Mouse (Mus musculus): ENCODE results near the gene Rhbdd2.

Rhbdd2 gene

GRCm38 (mm10) chr5:135645330-135645729 is 12.9 kb downstream of the Rhbdd2 start:
- no peak for DNase-seq (ENCODE audit: low spot score in 2 of 2)

GRCm38 (mm10) chr5:135646038-135646437 is 13.6 kb downstream of the Rhbdd2 start:
- DNase-seq (ENCODE audit: low spot score in 2 of 2) = no peak

- no peak for DNase-seq (ENCODE audit: low spot score in 2 of 2)
Measured at GRCm38 (mm10) chr5:135648461-135649308, 16.3 kb downstream of the Rhbdd2 start.

GRCm38 (mm10) chr5:135649309-135649633 is 16.9 kb downstream of the Rhbdd2 start:
- DNase-seq (ENCODE audit: low spot score in 2 of 2) = no peak

GRCm38 (mm10) chr5:135651536-135651935 is 19.1 kb downstream of the Rhbdd2 start:
- no peak for DNase-seq (ENCODE audit: low spot score in 2 of 2)

GRCm38 (mm10) chr5:135653209-135653608 is 20.8 kb downstream of the Rhbdd2 start:
- DNase-seq (ENCODE audit: low spot score in 2 of 2) = no peak

- no peak for DNase-seq (ENCODE audit: low spot score in 2 of 2)
Measured at GRCm38 (mm10) chr5:135656046-135656445, 23.6 kb downstream of the Rhbdd2 start.

- DNase-seq (ENCODE audit: low spot score in 2 of 2) = no peak
Measured at GRCm38 (mm10) chr5:135657128-135657527, 24.7 kb downstream of the Rhbdd2 start.

- DNase-seq (ENCODE audit: low spot score in 2 of 2) = no peak
Measured at GRCm38 (mm10) chr5:135657703-135658373, 25.4 kb downstream of the Rhbdd2 start.

- DNase-seq (ENCODE audit: low spot score in 2 of 2) = no peak
Measured at GRCm38 (mm10) chr5:135659956-135660355, 27.5 kb downstream of the Rhbdd2 start.

- DNase-seq (ENCODE audit: low spot score in 2 of 2) = no peak
Measured at GRCm38 (mm10) chr5:135660535-135660934, 28.1 kb downstream of the Rhbdd2 start.

- DNase-seq (ENCODE audit: low spot score in 2 of 2) = no peak
Measured at GRCm38 (mm10) chr5:135666890-135667289, 34.5 kb downstream of the Rhbdd2 start.

GRCm38 (mm10) chr5:135668071-135668470 is 35.7 kb downstream of the Rhbdd2 start:
- no peak for DNase-seq (ENCODE audit: low spot score in 2 of 2)

- DNase-seq (ENCODE audit: low spot score in 2 of 2) = no peak
Measured at GRCm38 (mm10) chr5:135669741-135670275, 37.4 kb downstream of the Rhbdd2 start, which contains the start of gene Por. Gene Por (plus strand): TSS chr5:135670033.

GRCm38 (mm10) chr5:135670881-135671280 is 38.5 kb downstream of the Rhbdd2 start:
- DNase-seq (ENCODE audit: low spot score in 2 of 2) = no peak

GRCm38 (mm10) chr5:135672509-135672908 is 40.1 kb downstream of the Rhbdd2 start:
- DNase-seq (ENCODE audit: low spot score in 2 of 2) = no peak

GRCm38 (mm10) chr5:135672980-135673379 is 40.6 kb downstream of the Rhbdd2 start:
- DNase-seq (ENCODE audit: low spot score in 2 of 2) = no peak

GRCm38 (mm10) chr5:135674349-135674775 is 41.9 kb downstream of the Rhbdd2 start:
- no peak for DNase-seq (ENCODE audit: low spot score in 2 of 2)

GRCm38 (mm10) chr5:135674821-135675220 is 42.4 kb downstream of the Rhbdd2 start:
- DNase-seq (ENCODE audit: low spot score in 2 of 2) = peak; percentile 34 to 50

GRCm38 (mm10) chr5:135676696-135677095 is 44.3 kb downstream of the Rhbdd2 start:
- DNase-seq (ENCODE audit: low spot score in 2 of 2) = no peak

- no peak for DNase-seq (ENCODE audit: low spot score in 2 of 2)
Measured at GRCm38 (mm10) chr5:135677251-135677650, 44.8 kb downstream of the Rhbdd2 start.

- no peak for DNase-seq (ENCODE audit: low spot score in 2 of 2)
Measured at GRCm38 (mm10) chr5:135678481-135678880, 46.1 kb downstream of the Rhbdd2 start.
